Mouse (Mus musculus) spleen, adult 2 months (tissue): ENCODE data around the gene Sh2b3.

Experiments
- CTCF ChIP-seq: fragments of 200-500 bp; IDR thresholded peaks from 2 replicates; pipeline ENCODE4 v1.5.1; 2011; ENCODE audit warnings: mild to moderate bottlenecking, inconsistent platforms; ENCODE audit not compliant: insufficient read depth, insufficient read length, insufficient replicate concordance; ENCODE audit errors: extremely low read depth
- POLR2A ChIP-seq: fragments of 200-500 bp; IDR thresholded peaks from 2 replicates; pipeline ENCODE4 v1.6.1; 2011; ENCODE audit warnings: low read depth, low read length, inconsistent platforms

- no peak for TF ChIP-seq POLR2A
- TF ChIP-seq CTCF: no peak
Measured at GRCm38 (mm10) chr5:121853368-121854051, 16.1 kb upstream of the Sh2b3 start.
